ENCODE assay signal across 25 mouse cellular contexts in the genomic region with DNA sequence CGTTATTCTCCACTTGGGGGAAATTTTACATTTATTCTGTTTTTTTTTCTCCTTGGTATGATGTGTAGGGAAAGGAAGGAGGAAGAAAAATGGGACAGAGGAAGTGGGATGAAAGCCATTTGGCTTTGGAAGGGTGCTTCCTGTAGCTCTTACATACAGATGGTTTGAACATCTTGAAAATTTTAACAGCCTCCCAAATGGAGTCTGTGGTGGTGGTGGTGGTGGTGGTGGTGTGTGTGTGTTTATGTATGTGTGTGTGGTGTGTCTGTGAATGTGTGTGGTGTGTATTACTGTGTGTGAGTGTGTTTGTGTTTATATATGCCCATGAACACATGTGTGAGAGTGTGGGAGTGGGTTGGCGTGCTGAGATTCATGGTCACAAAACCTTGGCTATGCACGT. TPM values are rescaled to one million over a fixed set of nuclear protein-coding genes. Genes with fewer than 3 reads are reported as not detected.
"Had no signal": no experiment of that assay in that cellular context is flagged by ENCODE, and none has a peak within 500 bp of the region (broad histone marks: within the 10 kb centered on the region; RNA-seq: fewer than 3 reads in every experiment).

No protein-coding gene starts in this region.

- DNase-seq: kidney, postnatal 25 days; layer of hippocampus, adult 9-11 months; liver, embryonic 13.5 days; lung, adult 2 months; right cerebral cortex, postnatal 25 days; thymus, adult 18-20 months; thymus, postnatal 36 days had no signal

- H3K27ac ChIP-seq: kidney, postnatal 0 days; liver, embryonic 13.5 days; macrophage; midbrain, embryonic 12.5 days; midbrain, embryonic 15.5 days; neural tube, embryonic 12.5 days; neural tube, embryonic 15.5 days had no signal

- H3K9me3 ChIP-seq: liver, embryonic 13.5 days; midbrain, embryonic 12.5 days; midbrain, embryonic 15.5 days; neural tube, embryonic 12.5 days; neural tube, embryonic 15.5 days had no signal

- H3K4me3 ChIP-seq: layer of hippocampus, adult 2 months; liver, embryonic 13.5 days; midbrain, embryonic 12.5 days; midbrain, embryonic 15.5 days; neural tube, embryonic 12.5 days; neural tube, embryonic 15.5 days had no signal

- H3K36me3 ChIP-seq: liver, embryonic 13.5 days; midbrain, embryonic 12.5 days; midbrain, embryonic 15.5 days; neural tube, embryonic 12.5 days; neural tube, embryonic 15.5 days had no signal

- H3K27me3 ChIP-seq: liver, embryonic 13.5 days; midbrain, embryonic 12.5 days; midbrain, embryonic 15.5 days; neural tube, embryonic 12.5 days; neural tube, embryonic 15.5 days had no signal

- H3K4me2 ChIP-seq: liver, embryonic 13.5 days; midbrain, embryonic 12.5 days; midbrain, embryonic 15.5 days; neural tube, embryonic 12.5 days; neural tube, embryonic 15.5 days had no signal

- ATAC-seq: midbrain, embryonic 15.5 days had no signal

- H3K4me1 ChIP-seq: liver, embryonic 13.5 days; midbrain, embryonic 12.5 days; midbrain, embryonic 15.5 days; neural tube, embryonic 12.5 days; neural tube, embryonic 15.5 days had no signal

- H3K9ac ChIP-seq: liver, embryonic 13.5 days; midbrain, embryonic 12.5 days; midbrain, embryonic 15.5 days; neural tube, embryonic 12.5 days; neural tube, embryonic 15.5 days had no signal

RNA-seq across cellular contexts. Expression of a gene that starts 24.4 kb away (rescaled TPM):
- total RNA-seq: liver, adult 2 months; megakaryocyte, adult 5-6 weeks had no signal
- polyA plus RNA-seq: large intestine, adult 2 months; liver, adult 2 months; liver, embryonic 13.5 days; liver, embryonic 16.5 days; macrophage; neural tube, embryonic 12.5 days; small intestine, adult 2 months; spleen, adult 2 months had no signal

RNA-seq across cellular contexts. Expression of a gene that starts 43.3 kb away (rescaled TPM):
- total RNA-seq: layer of hippocampus, adult 2 months; left cerebral cortex, adult 18-20 months; left cerebral cortex, postnatal 25 days; liver, adult 2 months had no signal
- polyA plus RNA-seq: kidney, embryonic 14.5 days; limb, embryonic 11.5 days; liver, adult 2 months; lung, adult 2 months; lung, embryonic 16.5 days; midbrain, embryonic 12.5 days; midbrain, embryonic 15.5 days; neural tube, embryonic 12.5 days; spleen, adult 2 months had no signal
